Mouse (Mus musculus) urinary bladder, adult 2 months (tissue): ENCODE measurements around the gene Tmem230. TPM values are rescaled to one million over a fixed set of nuclear protein-coding genes. Genes with fewer than 3 reads are reported as not detected.

ENCODE experiments used
- DNase-seq: peaks from one replicate; pipeline ENCODE4 v3.0.0; 2022; ENCODE audit warnings: low spot score
- polyA plus RNA-seq: library from polyadenylated mRNA; depleted of rRNA; stranded (reverse); fragments of >200 nt; gene quantifications from 2 replicates; pipeline ENCODE4 v1.2.3, GENCODE M21; 2012; rRNA removed

Tmem230 gene
- polyA plus RNA-seq, 1 experiment = 48.0 TPM

- DNase-seq = no peak
Observed at GRCm38 (mm10) chr2:132233985-132234765, 13.4 kb downstream of the Tmem230 start.

- no peak for DNase-seq
Observed at GRCm38 (mm10) chr2:132232413-132232945, 15.1 kb downstream of the Tmem230 start.

GRCm38 (mm10) chr2:132224359-132224758 lies 23.2 kb downstream of the Tmem230 start:
- no peak for DNase-seq

- DNase-seq = no peak
Observed at GRCm38 (mm10) chr2:132221611-132222073, 26.0 kb downstream of the Tmem230 start.

GRCm38 (mm10) chr2:132211995-132212656 lies 35.5 kb downstream of the Tmem230 start:
- DNase-seq = no peak

- DNase-seq = no peak
Observed at GRCm38 (mm10) chr2:132210806-132211312, 36.7 kb downstream of the Tmem230 start.

- DNase-seq = no peak
Observed at GRCm38 (mm10) chr2:132208246-132208881, 39.2 kb downstream of the Tmem230 start.

GRCm38 (mm10) chr2:132206316-132206881 lies 41.2 kb downstream of the Tmem230 start:
- no peak for DNase-seq

- no peak for DNase-seq
Observed at GRCm38 (mm10) chr2:132205549-132205948, 42.1 kb downstream of the Tmem230 start.

GRCm38 (mm10) chr2:132203773-132204172 lies 43.8 kb downstream of the Tmem230 start:
- DNase-seq = no peak

- DNase-seq = no peak
Observed at GRCm38 (mm10) chr2:132203186-132203585, 44.4 kb downstream of the Tmem230 start.

GRCm38 (mm10) chr2:132198017-132198933 lies 49.3 kb downstream of the Tmem230 start:
- DNase-seq = no peak

- no peak for DNase-seq
Observed at GRCm38 (mm10) chr2:132195602-132196001, 52.0 kb downstream of the Tmem230 start.

- no peak for DNase-seq
Observed at GRCm38 (mm10) chr2:132190602-132191161, 56.9 kb downstream of the Tmem230 start.

Other genes with a start within 250 kb of the Tmem230 start
- gene Rassf2, start 217.5 kb downstream of the Tmem230 start, polyA plus RNA-seq = 6.6 and 13.8 TPM in 2 replicates
- gene Slc23a2, start 102.7 kb downstream of the Tmem230 start, polyA plus RNA-seq = 36.2 and 36.3 TPM in 2 replicates
- 73.2 and 96.5 TPM in 2 replicates for gene Pcna, start 5.5 kb upstream of the Tmem230 start, polyA plus RNA-seq
- gene Cds2, start 15.3 kb upstream of the Tmem230 start, polyA plus RNA-seq = 38.4 and 52.2 TPM in 2 replicates
- gene Prokr2, start 137.6 kb upstream of the Tmem230 start, polyA plus RNA-seq = 0.01 TPM in 1 of 2 replicates, not detected in the other